Mouse (Mus musculus): ENCODE data around the gene Cd44. TPM values are rescaled to one million over a fixed set of nuclear protein-coding genes. Genes with fewer than 3 reads are reported as not detected.

The Cd44 gene
- polyA plus RNA-seq, 1 experiment from 2014 or later: 12.5 TPM

DNA sequence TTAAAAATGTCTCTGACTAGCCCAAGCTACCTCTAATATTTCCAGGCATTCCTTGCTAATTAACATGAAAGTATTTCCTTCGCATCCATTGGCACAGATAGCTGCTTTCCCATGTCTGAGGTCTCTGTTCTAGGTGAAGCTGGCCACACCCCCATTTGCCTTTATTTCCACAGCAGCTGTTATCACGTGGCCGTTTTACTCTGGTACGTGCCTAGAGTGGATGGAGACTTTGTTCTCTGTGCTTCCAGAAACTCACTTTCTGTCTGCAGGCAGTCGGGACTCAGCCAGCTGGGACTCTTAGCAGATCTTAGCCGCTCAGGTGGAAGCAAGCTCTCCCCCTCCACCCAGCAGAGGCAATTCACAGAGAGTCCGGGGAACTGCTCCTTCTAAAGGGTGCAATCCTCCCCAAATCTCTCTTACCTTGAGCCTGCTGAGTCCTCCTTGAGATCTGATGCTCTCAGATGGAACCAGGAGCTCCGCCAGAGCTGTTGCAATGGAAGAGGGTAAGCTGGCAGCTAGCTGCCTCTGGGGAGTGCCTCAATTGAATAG lies 39.4 kb upstream of the Cd44 start:
- Histone ChIP-seq H3K9me3 (ENCODE audit: control insufficient read depth, low read length) (no peaks in the 10 kb centered on the region), H3K9ac (ENCODE audit: low read depth, low read length) (peak overlapping the region; percentile 50), H3K4me1 (ENCODE audit: control insufficient read depth, insufficient read depth, low read length) (peaks cover 5% of the 10 kb centered on the region; the same call in 1 of the 2 replicates), H3K36me3 (ENCODE audit: control insufficient read depth, insufficient read depth, low read length) (no peaks in the 10 kb centered on the region), H3K4me3 (ENCODE audit: low read length) (peak overlapping the region; percentile 31), H3K4me2 (ENCODE audit: low read depth, low read length) (0 out of 2 replicates have a peak overlapping the region, but pooled peaks have one; percentile 18), H3K27me3 (replicated peaks; ENCODE audit: control insufficient read depth, insufficient read depth, low read length) (no peaks in the 10 kb centered on the region), H3K27ac (ENCODE audit: low read length) (peak overlapping the region; percentile 67; the same call in 1 of the 2 replicates)
- 47% methylated on average over 8 of the region's 8 CpGs for WGBS
- peak; percentile 75 for ATAC-seq

DNA sequence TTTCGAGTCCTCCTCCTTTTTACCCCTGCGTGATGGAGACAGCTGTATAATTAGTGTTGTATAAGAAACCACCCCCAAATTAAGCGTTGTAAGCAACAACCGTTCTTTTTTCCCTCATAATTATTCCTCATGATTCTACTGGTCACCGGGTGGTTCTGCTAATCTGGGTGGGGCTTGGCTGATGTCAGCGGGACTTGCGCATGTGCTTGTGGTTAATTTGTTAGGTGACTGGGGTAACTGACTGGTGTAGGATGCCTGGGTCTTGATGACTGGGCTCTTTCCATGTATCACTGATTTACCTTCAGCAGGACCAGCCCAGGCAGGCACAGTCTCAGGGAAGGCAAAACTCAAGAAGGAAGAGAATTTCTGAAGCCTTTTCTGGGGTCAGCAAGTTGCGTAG lies 38.7 kb upstream of the Cd44 start:
- Histone ChIP-seq H3K27me3 (replicated peaks; ENCODE audit: control insufficient read depth, insufficient read depth, low read length) (no peaks in the 10 kb centered on the region), H3K4me2 (ENCODE audit: low read depth, low read length) (no peak overlapping the region), H3K4me3 (ENCODE audit: low read length) (no peak overlapping the region), H3K9me3 (ENCODE audit: control insufficient read depth, low read length) (no peaks in the 10 kb centered on the region), H3K27ac (ENCODE audit: low read length) (no peak overlapping the region), H3K9ac (ENCODE audit: low read depth, low read length) (no peak overlapping the region), H3K36me3 (ENCODE audit: control insufficient read depth, insufficient read depth, low read length) (no peaks in the 10 kb centered on the region), H3K4me1 (ENCODE audit: control insufficient read depth, insufficient read depth, low read length) (peaks cover 5% of the 10 kb centered on the region; the same call in 1 of the 2 replicates)
- WGBS: 76% methylated on average over 8 of the region's 8 CpGs
- no peak for ATAC-seq

DNA sequence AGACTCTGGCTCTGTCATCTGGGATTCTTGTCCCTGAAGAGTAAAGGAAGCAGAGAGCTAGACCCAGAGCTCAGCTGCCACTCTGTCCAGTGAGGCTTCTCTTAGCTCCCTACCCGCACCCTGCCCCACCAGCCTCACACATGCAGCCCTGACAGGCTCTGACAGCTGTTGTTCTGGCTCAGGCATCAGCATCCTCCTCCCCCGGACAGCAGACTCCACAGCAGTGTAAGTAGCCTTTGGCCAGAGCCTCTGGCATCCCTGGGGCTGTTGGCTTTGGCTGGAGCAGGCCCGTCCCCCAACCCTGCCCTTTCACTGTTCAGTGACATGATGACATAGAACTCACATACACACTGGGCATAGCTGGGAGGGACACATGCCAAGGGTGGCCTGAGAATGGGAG lies 35.4 kb upstream of the Cd44 start:
- ATAC-seq: no peak
- no peak overlapping the region for H3K27ac ChIP-seq (ENCODE audit: low read length)
- no peak overlapping the region for H3K9ac ChIP-seq (ENCODE audit: low read depth, low read length)
- peaks cover 5% of the 10 kb centered on the region; the same call in 1 of the 2 replicates for H3K4me1 ChIP-seq (ENCODE audit: control insufficient read depth, insufficient read depth, low read length)
- no peaks in the 10 kb centered on the region for H3K27me3 ChIP-seq (replicated peaks; ENCODE audit: control insufficient read depth, insufficient read depth, low read length)
- no peak overlapping the region for H3K4me3 ChIP-seq (ENCODE audit: low read length)
- 55% methylated on average over 3 of the region's 3 CpGs for WGBS
- H3K36me3 ChIP-seq (ENCODE audit: control insufficient read depth, insufficient read depth, low read length): no peaks in the 10 kb centered on the region
- no peak overlapping the region for H3K4me2 ChIP-seq (ENCODE audit: low read depth, low read length)
- H3K9me3 ChIP-seq (ENCODE audit: control insufficient read depth, low read length): no peaks in the 10 kb centered on the region

DNA sequence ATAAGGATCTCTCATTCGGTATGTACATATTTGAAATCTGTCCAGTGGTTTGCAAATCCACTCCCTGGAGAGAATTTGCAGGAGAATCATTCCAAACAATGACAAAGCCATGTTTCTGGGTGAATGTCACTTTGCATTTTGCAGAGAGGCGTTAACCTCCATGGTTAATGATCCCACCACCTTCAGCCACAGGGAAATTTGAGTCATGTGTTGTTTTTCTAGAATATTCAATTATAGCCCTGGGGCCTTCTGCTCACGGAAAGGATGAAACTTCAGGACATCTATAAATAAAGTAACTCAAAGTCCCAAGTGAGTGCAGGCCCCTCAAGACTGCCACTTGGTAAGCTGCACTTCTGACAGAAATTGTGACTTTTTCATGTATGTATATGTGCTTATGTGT lies 33.4 kb upstream of the Cd44 start:
- no peaks in the 10 kb centered on the region for H3K36me3 ChIP-seq (ENCODE audit: control insufficient read depth, insufficient read depth, low read length)
- 81% methylated on average over 3 of the region's 3 CpGs for WGBS
- ATAC-seq: no peak

DNA sequence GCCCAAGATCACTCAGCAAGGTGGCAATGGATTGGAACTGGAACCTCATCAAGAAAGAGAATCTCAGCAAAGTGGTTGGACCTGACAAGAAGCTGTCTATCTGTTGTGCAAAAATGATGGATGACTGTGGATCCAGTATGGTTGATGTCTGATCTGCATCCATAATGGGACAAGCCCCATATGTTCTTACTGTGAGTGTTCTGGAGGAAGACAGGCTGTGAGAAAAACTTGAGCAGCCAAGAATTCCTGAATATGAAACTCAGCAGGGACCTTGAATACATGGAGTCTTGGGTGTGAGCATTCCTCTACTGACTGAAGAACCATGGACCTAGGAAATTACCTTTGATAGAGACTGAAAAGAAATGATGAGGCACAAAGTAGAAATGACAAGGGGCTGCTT lies 32.3 kb upstream of the Cd44 start:
- no peaks in the 10 kb centered on the region for H3K36me3 ChIP-seq (ENCODE audit: control insufficient read depth, insufficient read depth, low read length)
- H3K9ac ChIP-seq (ENCODE audit: low read depth, low read length): no peak overlapping the region
- H3K27ac ChIP-seq (ENCODE audit: low read length): no peak overlapping the region
- H3K4me2 ChIP-seq (ENCODE audit: low read depth, low read length): no peak overlapping the region
- ATAC-seq: no peak
- no peak overlapping the region for H3K4me3 ChIP-seq (ENCODE audit: low read length)
- no peaks in the 10 kb centered on the region for H3K9me3 ChIP-seq (ENCODE audit: control insufficient read depth, low read length)
- no peaks in the 10 kb centered on the region for H3K27me3 ChIP-seq (replicated peaks; ENCODE audit: control insufficient read depth, insufficient read depth, low read length)
- no peaks in the 10 kb centered on the region for H3K4me1 ChIP-seq (ENCODE audit: control insufficient read depth, insufficient read depth, low read length)

More for the DNA sequence above, 33.4 kb upstream of the Cd44 start:
- Histone ChIP-seq H3K4me3 (ENCODE audit: low read length) (no peak overlapping the region), H3K4me1 (ENCODE audit: control insufficient read depth, insufficient read depth, low read length) (peaks cover 2% of the 10 kb centered on the region; the same call in 1 of the 2 replicates), H3K27ac (ENCODE audit: low read length) (no peak overlapping the region), H3K4me2 (ENCODE audit: low read depth, low read length) (no peak overlapping the region), H3K9ac (ENCODE audit: low read depth, low read length) (no peak overlapping the region), H3K27me3 (replicated peaks; ENCODE audit: control insufficient read depth, insufficient read depth, low read length) (no peaks in the 10 kb centered on the region), H3K9me3 (ENCODE audit: control insufficient read depth, low read length) (no peaks in the 10 kb centered on the region)

DNA sequence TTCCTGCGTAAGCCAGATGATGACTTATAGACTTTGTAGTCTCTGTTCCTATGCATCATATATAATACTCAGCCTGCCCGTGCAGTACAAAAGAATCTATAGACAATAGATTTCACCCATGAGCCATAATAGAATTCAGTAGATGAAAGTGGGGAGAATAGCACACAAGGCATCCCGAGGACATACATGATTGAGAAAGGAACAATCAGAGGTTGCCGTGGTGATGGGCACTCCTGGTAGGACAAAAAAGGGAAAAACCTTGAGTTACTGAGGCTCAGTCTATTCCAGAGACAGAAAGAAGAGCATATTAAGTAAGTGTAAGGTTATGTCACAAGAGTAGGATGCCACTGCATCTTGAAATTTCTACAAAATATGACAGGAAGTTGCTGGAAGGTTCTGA lies 31.7 kb upstream of the Cd44 start:
- H3K9ac ChIP-seq (ENCODE audit: low read depth, low read length): no peak overlapping the region
- WGBS: 60% methylated on average over 4 of the region's 4 CpGs
- no peak for ATAC-seq
- no peak overlapping the region for H3K4me3 ChIP-seq (ENCODE audit: low read length)
- no peaks in the 10 kb centered on the region for H3K27me3 ChIP-seq (replicated peaks; ENCODE audit: control insufficient read depth, insufficient read depth, low read length)
- no peaks in the 10 kb centered on the region for H3K4me1 ChIP-seq (ENCODE audit: control insufficient read depth, insufficient read depth, low read length)
- no peaks in the 10 kb centered on the region for H3K9me3 ChIP-seq (ENCODE audit: control insufficient read depth, low read length)
- no peaks in the 10 kb centered on the region for H3K36me3 ChIP-seq (ENCODE audit: control insufficient read depth, insufficient read depth, low read length)
- no peak overlapping the region for H3K4me2 ChIP-seq (ENCODE audit: low read depth, low read length)
- H3K27ac ChIP-seq (ENCODE audit: low read length): no peak overlapping the region

DNA sequence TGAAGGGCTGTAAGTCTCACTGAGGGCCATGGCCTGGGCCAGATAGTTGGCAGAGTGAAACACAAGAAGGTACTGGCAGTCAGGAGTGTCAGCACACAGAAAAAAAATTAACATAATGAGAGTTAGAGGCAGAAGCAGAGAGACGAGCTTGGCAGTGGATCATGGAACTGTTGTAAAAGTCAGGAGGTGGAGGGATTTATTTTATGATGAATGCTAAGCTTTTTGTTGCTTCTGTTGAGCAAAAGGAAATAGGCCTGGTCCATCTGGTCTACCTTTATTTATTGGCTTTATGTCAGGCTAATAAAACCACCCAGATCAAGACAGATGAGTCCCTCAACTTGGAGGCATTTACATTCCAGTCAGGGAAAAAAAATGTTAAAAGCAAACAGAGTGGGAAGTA lies 31.2 kb upstream of the Cd44 start:
- 24% methylated on average over 1 of the region's 1 CpGs for WGBS

DNA sequence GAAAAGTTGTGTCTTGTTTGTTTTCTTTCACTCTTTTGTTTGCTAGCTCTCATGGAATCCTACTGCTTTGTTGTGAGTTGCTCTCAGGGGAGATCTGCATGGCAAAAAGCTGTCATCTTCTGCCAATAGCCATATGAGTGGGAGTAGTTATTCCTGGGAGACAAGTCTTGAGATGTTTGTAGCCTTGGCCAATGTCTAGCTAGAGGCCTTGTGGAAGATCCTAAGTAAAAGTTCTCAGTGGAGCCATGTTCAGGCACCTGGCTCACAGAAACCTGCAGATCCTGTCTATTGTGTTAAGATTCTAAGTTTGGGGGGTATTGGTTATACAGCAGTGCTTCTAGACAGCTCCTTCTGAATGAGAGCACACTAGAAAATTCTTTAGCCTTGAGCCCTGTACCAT lies 26.7 kb upstream of the Cd44 start:
- H3K27me3 ChIP-seq (replicated peaks; ENCODE audit: control insufficient read depth, insufficient read depth, low read length): no peaks in the 10 kb centered on the region
- H3K9ac ChIP-seq (ENCODE audit: low read depth, low read length): no peak overlapping the region
- no peak overlapping the region for H3K4me2 ChIP-seq (ENCODE audit: low read depth, low read length)
- no peak overlapping the region for H3K27ac ChIP-seq (ENCODE audit: low read length)
- no peaks in the 10 kb centered on the region for H3K9me3 ChIP-seq (ENCODE audit: control insufficient read depth, low read length)
- no peak for ATAC-seq
- H3K36me3 ChIP-seq (ENCODE audit: control insufficient read depth, insufficient read depth, low read length): no peaks in the 10 kb centered on the region
- H3K4me1 ChIP-seq (ENCODE audit: control insufficient read depth, insufficient read depth, low read length): 0 out of 2 replicates have a peak, but pooled peaks cover 3% of the 10 kb centered on the region
- H3K4me3 ChIP-seq (ENCODE audit: low read length): no peak overlapping the region

More for the DNA sequence above, 31.2 kb upstream of the Cd44 start:
- Histone ChIP-seq H3K4me3 (ENCODE audit: low read length) (no peak overlapping the region), H3K4me1 (ENCODE audit: control insufficient read depth, insufficient read depth, low read length) (no peaks in the 10 kb centered on the region), H3K27ac (ENCODE audit: low read length) (no peak overlapping the region), H3K27me3 (replicated peaks; ENCODE audit: control insufficient read depth, insufficient read depth, low read length) (no peaks in the 10 kb centered on the region), H3K4me2 (ENCODE audit: low read depth, low read length) (no peak overlapping the region), H3K9me3 (ENCODE audit: control insufficient read depth, low read length) (no peaks in the 10 kb centered on the region), H3K36me3 (ENCODE audit: control insufficient read depth, insufficient read depth, low read length) (no peaks in the 10 kb centered on the region), H3K9ac (ENCODE audit: low read depth, low read length) (no peak overlapping the region)
- ATAC-seq: no peak

DNA sequence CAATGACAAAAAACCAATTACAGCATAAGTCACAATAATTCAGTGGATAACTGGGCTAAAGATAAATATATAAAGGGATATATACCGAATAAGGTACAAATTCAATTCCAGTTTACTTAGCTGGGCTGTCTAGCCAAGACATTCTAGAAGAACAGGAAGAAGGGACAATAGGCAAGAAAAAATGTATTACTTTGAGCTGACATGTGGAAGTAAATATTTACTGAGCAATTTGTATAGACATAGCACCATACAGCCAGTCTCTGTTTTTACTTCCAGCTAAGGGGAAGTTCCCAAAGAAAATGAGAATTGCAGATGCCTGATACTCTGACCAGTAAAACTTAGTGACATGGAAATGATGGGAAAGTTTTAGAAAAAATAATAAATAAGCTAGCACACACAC lies 23.0 kb upstream of the Cd44 start:
- no peak overlapping the region for H3K27ac ChIP-seq (ENCODE audit: low read length)
- H3K36me3 ChIP-seq (ENCODE audit: control insufficient read depth, insufficient read depth, low read length): no peaks in the 10 kb centered on the region
- no peak for ATAC-seq
- no peaks in the 10 kb centered on the region for H3K27me3 ChIP-seq (replicated peaks; ENCODE audit: control insufficient read depth, insufficient read depth, low read length)
- H3K9me3 ChIP-seq (ENCODE audit: control insufficient read depth, low read length): no peaks in the 10 kb centered on the region
- no peak overlapping the region for H3K9ac ChIP-seq (ENCODE audit: low read depth, low read length)
- 0 out of 2 replicates have a peak, but pooled peaks cover 3% of the 10 kb centered on the region for H3K4me1 ChIP-seq (ENCODE audit: control insufficient read depth, insufficient read depth, low read length)
- 52% methylated on average over 1 of the region's 1 CpGs for WGBS
- H3K4me3 ChIP-seq (ENCODE audit: low read length): no peak overlapping the region
- no peak overlapping the region for H3K4me2 ChIP-seq (ENCODE audit: low read depth, low read length)

DNA sequence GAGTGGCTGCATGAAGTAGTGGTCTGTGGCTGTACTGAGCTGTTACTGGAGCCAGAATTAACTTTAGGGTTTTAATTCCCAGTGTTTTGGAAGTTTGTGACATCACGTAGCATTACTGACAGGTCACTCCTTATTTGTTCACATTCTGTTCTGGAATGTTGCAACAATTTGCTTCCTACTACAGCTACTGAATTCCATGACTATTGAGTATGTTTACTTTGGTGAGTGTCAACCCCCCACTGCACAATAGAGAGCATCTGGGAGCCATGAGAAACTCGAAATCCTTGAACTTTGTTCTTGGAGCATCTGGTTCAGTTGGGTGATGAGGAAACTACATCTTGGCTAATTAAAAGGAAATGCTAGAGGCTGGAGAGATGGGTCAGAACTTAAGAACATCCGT lies 22.2 kb upstream of the Cd44 start:
- 53% methylated on average over 3 of the region's 3 CpGs for WGBS
- no peaks in the 10 kb centered on the region for H3K9me3 ChIP-seq (ENCODE audit: control insufficient read depth, low read length)
- no peak overlapping the region for H3K4me2 ChIP-seq (ENCODE audit: low read depth, low read length)

More for the DNA sequence above, 22.2 kb upstream of the Cd44 start:
- Histone ChIP-seq H3K4me3 (ENCODE audit: low read length) (no peak overlapping the region), H3K36me3 (ENCODE audit: control insufficient read depth, insufficient read depth, low read length) (no peaks in the 10 kb centered on the region), H3K27ac (ENCODE audit: low read length) (no peak overlapping the region), H3K27me3 (replicated peaks; ENCODE audit: control insufficient read depth, insufficient read depth, low read length) (no peaks in the 10 kb centered on the region), H3K4me1 (ENCODE audit: control insufficient read depth, insufficient read depth, low read length) (0 out of 2 replicates have a peak, but pooled peaks cover 3% of the 10 kb centered on the region), H3K9ac (ENCODE audit: low read depth, low read length) (no peak overlapping the region)
- no peak for ATAC-seq

Data from intestine, embryonic 16.5 days (tissue).